Mouse (Mus musculus): ENCODE measurements at regions not wholly inside any gene's neighbourhood (a gene's known extent, or its start where the extent isn't known, plus 50 kb on each side); places are given as distances from the start of the nearest gene placed in this dataset.

- DNase-seq (ENCODE audit: low spot score): peak; percentile 14
These were observed 59.2 kb downstream of the Areg start for GRCm38 (mm10) chr5:91198620-91199019.

- DNase-seq (ENCODE audit: low spot score): no peak
These were observed 61.0 kb downstream of the Areg start for GRCm38 (mm10) chr5:91200448-91200847.

- no peak for DNase-seq (ENCODE audit: low spot score)
These were observed 65.0 kb downstream of the Areg start for GRCm38 (mm10) chr5:91204225-91205005.

DNA sequence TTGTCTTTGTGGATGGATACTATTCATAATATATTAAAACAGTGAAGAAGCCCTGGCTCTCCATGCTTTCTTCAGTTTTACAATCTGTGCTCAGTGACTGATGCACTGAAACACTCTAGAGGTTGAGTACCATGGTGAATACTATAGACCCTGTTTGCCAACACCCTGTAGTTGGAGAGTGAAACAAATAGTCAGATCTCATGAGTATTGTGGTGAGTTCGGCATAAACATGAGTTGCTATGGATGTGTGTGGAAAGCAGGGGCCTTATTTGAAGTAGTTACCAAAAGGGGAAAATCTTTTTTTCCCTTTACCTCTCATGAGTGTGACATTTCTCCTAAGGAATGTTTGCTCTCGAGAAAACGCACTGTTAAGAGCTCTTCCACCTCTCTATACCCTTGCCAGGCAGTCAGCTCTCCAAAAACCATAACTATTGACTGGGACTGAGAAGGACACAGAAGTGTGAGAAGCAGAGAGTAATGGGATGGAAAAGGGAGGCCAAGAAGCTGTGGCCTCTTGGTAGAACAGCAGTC, 66.0 kb downstream of the Areg start:
- no peak for DNase-seq (ENCODE audit: low spot score)

DNA sequence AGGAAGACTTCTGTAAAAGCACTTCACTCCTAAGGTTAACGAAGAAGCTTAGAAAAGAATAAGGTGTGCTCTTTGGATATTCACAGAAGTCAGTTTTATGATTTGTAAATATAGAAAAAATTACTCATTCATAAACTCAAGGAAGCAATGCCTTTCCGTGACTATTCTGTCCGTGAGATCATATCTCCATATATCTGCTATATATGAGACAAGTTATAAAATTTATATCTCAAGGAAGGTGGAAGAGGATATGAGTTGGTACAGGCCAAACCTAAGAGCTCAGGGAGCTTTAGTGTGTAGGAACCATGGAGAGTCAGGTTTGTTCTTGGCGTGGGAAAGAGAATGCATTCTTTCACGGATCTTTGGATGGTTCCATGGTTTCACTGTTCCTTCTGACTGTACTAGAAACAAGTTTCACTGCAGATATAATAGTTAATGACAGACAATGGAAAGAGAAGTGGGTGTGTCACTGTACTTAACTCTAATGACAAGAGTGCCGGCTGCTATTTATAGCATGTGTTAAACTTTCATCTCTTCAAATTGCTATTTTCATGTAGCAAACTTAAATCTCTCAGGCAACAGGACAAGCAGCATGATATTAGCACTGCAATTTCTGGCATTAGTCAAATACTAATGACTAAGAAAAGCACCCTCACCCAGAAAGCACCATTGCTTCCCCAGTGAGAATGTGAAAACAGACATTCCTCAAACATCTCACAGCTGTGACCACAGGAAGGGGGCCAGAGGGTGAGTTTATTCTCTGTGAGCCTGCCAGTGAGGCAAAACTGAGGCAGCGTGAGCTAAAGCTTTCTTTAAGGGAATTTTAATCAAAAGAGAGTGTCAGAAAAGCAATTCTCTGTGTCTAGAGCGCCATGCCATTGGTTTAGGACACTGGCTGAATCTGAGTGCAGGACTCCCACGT, 67.4 kb downstream of the Areg start:
- no peak for DNase-seq (ENCODE audit: low spot score)

- DNase-seq (ENCODE audit: low spot score): no peak
These were observed 80.8 kb downstream of the Areg start for GRCm38 (mm10) chr5:91220174-91220573.

GRCm38 (mm10) chr5:91241656-91242055, 102.3 kb downstream of the Areg start:
- no peak for DNase-seq (ENCODE audit: low spot score)

DNA sequence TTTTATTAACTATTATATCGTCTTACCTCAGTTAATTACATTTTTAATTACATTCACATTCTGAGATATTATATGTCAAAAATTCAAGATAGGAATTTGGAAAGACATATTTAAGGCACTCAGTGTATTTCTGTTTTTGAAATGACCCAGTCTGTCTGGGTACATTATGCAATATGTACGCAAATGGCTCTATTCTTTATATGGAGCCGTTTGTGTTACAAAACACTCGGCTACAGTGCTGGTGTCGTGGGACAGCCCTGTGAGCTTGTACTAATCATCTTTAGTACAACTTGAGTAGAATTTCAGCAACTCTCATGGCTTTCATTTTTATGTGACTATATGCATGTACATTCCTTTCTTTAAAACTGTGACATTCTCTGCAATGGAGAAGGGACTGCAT, 108.0 kb downstream of the Areg start:
- DNase-seq (ENCODE audit: low spot score): no peak

- no peak for DNase-seq (ENCODE audit: low spot score)
These were observed 122.5 kb downstream of the Areg start for GRCm38 (mm10) chr5:91261895-91262294.

DNA sequence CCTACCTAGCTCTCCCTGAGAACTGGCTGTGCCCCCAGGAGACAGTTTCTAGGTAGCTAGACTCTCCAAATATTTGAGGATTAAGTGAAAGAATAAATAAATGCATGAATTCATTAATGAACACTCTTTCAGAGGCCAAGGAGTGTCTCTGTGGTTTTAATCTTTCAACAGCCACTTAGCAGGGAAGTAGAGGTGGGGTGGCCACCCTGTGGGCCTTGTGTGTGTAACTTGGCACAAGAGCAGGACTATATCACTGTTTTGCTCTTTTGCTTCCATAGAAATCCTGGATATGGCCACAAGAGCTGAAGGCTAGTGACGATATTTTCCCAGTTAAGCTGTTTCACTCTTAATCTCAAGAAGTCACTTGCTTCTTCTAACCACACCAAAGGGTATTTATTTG, 123.1 kb downstream of the Areg start:
- no peak for DNase-seq (ENCODE audit: low spot score)

GRCm38 (mm10) chr5:91270747-91271146, 131.3 kb downstream of the Areg start:
- peak; percentile 16 for DNase-seq (ENCODE audit: low spot score)

DNA sequence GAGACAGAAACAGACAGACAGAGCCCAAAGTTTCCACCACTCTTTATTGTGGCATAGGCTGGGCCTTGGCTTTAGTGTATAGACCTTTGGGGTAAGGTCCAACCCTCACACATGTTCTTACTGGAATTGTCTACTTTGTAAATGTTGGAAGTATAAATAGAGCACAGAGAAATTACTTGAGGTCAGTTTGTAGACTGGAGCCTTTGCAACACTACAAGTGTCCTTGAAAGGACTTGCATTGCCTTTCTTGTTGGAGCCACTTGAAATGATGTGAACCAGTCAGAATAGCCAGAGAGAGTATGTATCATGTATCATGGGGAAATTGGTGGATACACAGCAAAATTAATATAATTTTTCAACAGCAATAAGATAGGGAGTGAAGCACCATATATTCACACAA, 131.4 kb downstream of the Btc start:
- no peak for DNase-seq (ENCODE audit: low spot score)

DNA sequence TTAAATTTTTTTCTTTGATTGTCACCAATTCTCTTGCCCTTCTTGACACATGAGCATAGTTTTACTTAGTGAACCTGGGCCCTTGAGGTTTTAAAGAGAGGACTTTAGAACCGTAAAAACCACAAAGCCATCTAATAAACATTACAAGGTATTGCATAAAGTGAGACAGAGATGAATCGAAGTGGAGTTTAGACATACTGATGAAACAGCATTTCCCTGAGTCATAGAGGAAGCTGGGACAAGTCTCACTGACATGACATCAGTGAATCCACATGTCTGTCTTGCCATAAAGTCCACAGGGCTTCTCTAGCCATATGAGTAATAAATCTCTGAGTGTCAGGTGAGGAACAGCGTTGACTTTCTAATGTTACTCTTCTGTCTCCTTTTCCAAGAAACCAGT, 128.4 kb downstream of the Btc start:
- DNase-seq (ENCODE audit: low spot score): no peak

- no peak for DNase-seq (ENCODE audit: low spot score)
These were observed 124.3 kb downstream of the Btc start for GRCm38 (mm10) chr5:91278466-91278865.

DNA sequence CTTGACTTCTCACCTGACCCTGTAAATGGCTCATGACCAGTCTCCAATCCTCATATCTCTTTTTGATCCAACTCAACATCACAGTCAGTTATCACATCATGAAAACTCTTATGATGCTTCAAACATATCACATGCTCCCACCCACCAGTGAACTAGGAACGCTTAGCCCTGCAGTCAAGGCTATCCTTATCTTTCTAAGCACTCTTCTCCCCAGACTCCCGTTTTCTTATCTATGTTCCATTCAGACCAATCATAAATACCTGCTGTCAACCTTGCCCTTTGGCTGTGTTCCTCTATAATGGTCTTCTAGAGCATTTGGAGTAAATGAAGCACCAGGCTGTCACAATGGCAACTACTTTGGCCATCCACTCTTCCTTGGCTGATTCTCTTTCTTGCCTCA, 123.3 kb downstream of the Btc start:
- no peak for DNase-seq (ENCODE audit: low spot score)

GRCm38 (mm10) chr5:91282969-91283368, 119.8 kb downstream of the Btc start:
- DNase-seq (ENCODE audit: low spot score): peak; percentile 60

DNA sequence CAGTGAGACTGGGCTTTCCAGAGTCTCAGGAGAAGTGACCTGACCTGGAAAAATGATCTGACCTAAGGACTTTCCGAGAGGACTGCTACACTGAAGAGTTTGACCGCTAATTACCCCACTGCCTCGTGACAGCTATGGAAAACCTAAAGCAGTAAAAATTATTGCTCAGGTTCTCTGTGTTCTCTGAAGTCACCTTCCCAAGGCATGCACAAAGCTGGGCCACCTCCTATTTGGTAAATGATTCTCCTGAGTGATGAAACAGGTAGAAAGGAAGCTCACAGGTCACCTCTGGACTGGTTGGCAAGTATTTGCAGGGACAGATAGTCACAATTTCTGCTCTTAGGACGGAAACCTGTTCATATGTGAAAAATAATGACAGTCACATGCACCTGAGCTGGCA, 109.7 kb downstream of the Btc start:
- DNase-seq (ENCODE audit: low spot score): no peak

DNA sequence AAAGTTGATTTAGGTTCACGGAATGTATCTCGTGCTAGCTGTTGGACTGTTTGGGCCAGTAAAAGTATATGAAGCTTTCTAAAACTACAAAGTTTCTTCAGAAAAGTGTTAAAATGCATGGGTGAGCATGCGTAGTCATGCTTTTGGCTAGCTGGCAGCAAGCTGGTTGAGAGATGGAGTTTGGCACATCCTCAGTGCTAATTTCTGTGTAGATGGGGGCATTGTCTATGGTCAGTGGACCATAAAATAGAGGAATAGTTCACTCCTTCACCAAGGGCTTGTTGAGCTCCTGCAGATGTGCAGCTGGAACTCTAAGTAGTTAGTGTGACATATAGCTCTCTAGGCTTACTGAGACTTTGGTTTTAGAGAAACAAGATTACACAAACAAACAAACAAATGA, 107.8 kb downstream of the Btc start:
- DNase-seq (ENCODE audit: low spot score): no peak

DNA sequence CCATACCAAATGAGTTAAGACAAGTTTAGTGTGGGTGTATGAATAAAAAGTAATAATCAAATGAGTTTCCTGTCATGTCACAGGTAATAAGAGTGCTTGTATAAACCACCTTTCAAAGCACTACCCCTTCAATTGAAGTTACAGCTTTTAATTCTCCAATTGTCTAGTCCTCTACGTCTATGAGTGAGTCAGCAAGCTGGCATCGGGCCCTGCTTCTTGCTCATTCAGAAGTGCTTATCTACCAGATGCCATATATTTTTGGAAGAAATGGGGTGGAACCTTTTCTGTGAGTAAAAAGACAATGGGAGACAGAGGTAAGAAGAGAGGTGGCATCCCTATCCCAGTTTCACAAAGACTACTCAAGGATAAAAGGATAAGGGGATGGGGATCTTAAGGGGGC, 105.7 kb downstream of the Btc start:
- no peak for DNase-seq (ENCODE audit: low spot score)

- DNase-seq (ENCODE audit: low spot score): no peak
These were observed 100.7 kb downstream of the Btc start for GRCm38 (mm10) chr5:91302114-91302513.

- no peak for DNase-seq (ENCODE audit: low spot score)
These were observed 99.9 kb downstream of the Btc start for GRCm38 (mm10) chr5:91302943-91303342.

GRCm38 (mm10) chr5:91303702-91304101, 99.1 kb downstream of the Btc start:
- DNase-seq (ENCODE audit: low spot score): no peak

DNA sequence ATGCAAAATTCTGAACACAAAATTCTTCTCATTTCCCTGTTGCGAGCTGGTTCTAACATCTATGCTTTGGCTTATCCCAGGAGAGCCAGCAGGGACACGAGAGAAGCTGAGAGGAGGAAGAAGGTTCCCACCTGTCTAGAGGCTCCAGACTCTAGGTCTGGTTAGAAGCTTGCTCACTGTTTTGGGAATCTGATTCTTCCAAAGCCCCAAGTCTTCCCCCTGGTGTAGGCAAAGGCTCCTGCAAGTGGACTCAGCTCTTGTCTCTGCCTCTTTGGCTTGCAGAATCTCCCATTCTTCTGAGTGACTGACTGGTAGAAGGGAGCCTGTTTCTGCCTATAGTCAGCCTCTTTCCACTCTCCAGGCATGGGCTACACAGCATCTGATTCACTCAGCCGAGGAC, 95.8 kb downstream of the Btc start:
- DNase-seq (ENCODE audit: low spot score): no peak
